In genomic region chr3:53502428-53502827, GRCm38 (mm10) we compare ENCODE assay signal across 12 mouse cellular contexts. TPM values are rescaled to one million over a fixed set of nuclear protein-coding genes. Genes with fewer than 3 reads are reported as not detected.
DNase-seq lines count a peak whose midpoint lies in the region; ATAC-seq and TF ChIP-seq lines count a peak whose summit lies in the region.
"Had no signal": no experiment of that assay in that cellular context is flagged by ENCODE, and none has a peak within 500 bp of the region (broad histone marks: within the 10 kb centered on the region; RNA-seq: fewer than 3 reads in every experiment).

No protein-coding gene starts in this region.

- TF ChIP-seq CTCF in hindbrain, postnatal 0 days (IDR thresholded peaks at IDR 0.05; ENCODE audit: low read depth): peak; percentile 82
- peak; percentile 41; the same call in 1 of the 2 replicates for TF ChIP-seq CTCF in brain, embryonic 14.5 days (IDR thresholded peaks at IDR 0.05; ENCODE audit: borderline replicate concordance, extremely low read depth, insufficient read depth, insufficient read length)

- H3K36me3 ChIP-seq in hindbrain, postnatal 0 days (ENCODE audit: insufficient read depth, low read length): no peaks in the 10 kb centered on the region
- H3K36me3 ChIP-seq in hindbrain, embryonic 10.5 days: no peaks in the 10 kb centered on the region
- no peaks in the 10 kb centered on the region for H3K36me3 ChIP-seq in midbrain, embryonic 16.5 days (ENCODE audit: control insufficient read depth, insufficient read depth, low read length)
- H3K36me3 ChIP-seq in midbrain, embryonic 13.5 days: no peaks in the 10 kb centered on the region
- H3K36me3 ChIP-seq: heart, embryonic 12.5 days; lung, embryonic 15.5 days; neural tube, embryonic 12.5 days had no signal

- peak; percentile 62 for DNase-seq in hindbrain, postnatal 0 days (ENCODE audit: low spot score)
- no peak for DNase-seq in hindbrain, embryonic 10.5 days (ENCODE audit: low spot score)
- DNase-seq in brain, embryonic 14.5 days (ENCODE audit: low read depth): peak; percentile 74
- DNase-seq in telencephalon, adult 2 months (ENCODE audit: low read depth, low spot score): peak; percentile 22
- DNase-seq in urinary bladder, postnatal 4 days (ENCODE audit: low spot score in 2 of 2): no peak
- DNase-seq: adrenal gland, adult 2 months; cerebellum, adult 9-10 months had no signal

- H3K9me3 ChIP-seq in hindbrain, postnatal 0 days (ENCODE audit: low read length): no peaks in the 10 kb centered on the region
- no peaks in the 10 kb centered on the region for H3K9me3 ChIP-seq in hindbrain, embryonic 10.5 days
- H3K9me3 ChIP-seq in midbrain, embryonic 16.5 days (replicated peaks; ENCODE audit: control insufficient read depth, low read length, poor library complexity, severe bottlenecking): no peaks in the 10 kb centered on the region
- no peaks in the 10 kb centered on the region for H3K9me3 ChIP-seq in midbrain, embryonic 13.5 days
- H3K9me3 ChIP-seq: heart, embryonic 12.5 days; lung, embryonic 15.5 days; neural tube, embryonic 12.5 days had no signal

- H3K4me2 ChIP-seq in hindbrain, postnatal 0 days (ENCODE audit: low read depth, low read length): no peak overlapping the region
- H3K4me2 ChIP-seq in midbrain, embryonic 16.5 days (ENCODE audit: low read length): no peak overlapping the region
- no peak overlapping the region for H3K4me2 ChIP-seq in midbrain, embryonic 13.5 days (replicated peaks)
- H3K4me2 ChIP-seq: heart, embryonic 12.5 days; lung, embryonic 15.5 days; neural tube, embryonic 12.5 days had no signal

- no peak overlapping the region for H3K27ac ChIP-seq in hindbrain, postnatal 0 days
- H3K27ac ChIP-seq in hindbrain, embryonic 10.5 days: no peak overlapping the region
- H3K27ac ChIP-seq in midbrain, embryonic 16.5 days (ENCODE audit: low read length): no peak overlapping the region
- H3K27ac ChIP-seq in midbrain, embryonic 13.5 days: no peak overlapping the region
- H3K27ac ChIP-seq: lung, embryonic 15.5 days; neural tube, embryonic 12.5 days had no signal

- no peak for TF ChIP-seq POLR2A in brain, embryonic 14.5 days (IDR thresholded peaks at IDR 0.05; ENCODE audit: borderline replicate concordance, extremely low read depth, insufficient read depth, insufficient read length, poor library complexity, severe bottlenecking)

- H3K4me1 ChIP-seq in hindbrain, postnatal 0 days (ENCODE audit: insufficient read depth, low read length): no peaks in the 10 kb centered on the region
- 0 out of 2 replicates have a peak, but pooled peaks cover 2% of the 10 kb centered on the region for H3K4me1 ChIP-seq in hindbrain, embryonic 10.5 days (replicated peaks)
- H3K4me1 ChIP-seq in midbrain, embryonic 16.5 days (ENCODE audit: control insufficient read depth, insufficient read depth, low read length): no peaks in the 10 kb centered on the region
- H3K4me1 ChIP-seq in midbrain, embryonic 13.5 days (replicated peaks): no peaks in the 10 kb centered on the region
- H3K4me1 ChIP-seq: heart, embryonic 12.5 days; lung, embryonic 15.5 days; neural tube, embryonic 12.5 days had no signal

- H3K4me3 ChIP-seq in hindbrain, postnatal 0 days (ENCODE audit: low read length): no peak overlapping the region
- no peak overlapping the region for H3K4me3 ChIP-seq in hindbrain, embryonic 10.5 days
- H3K4me3 ChIP-seq in midbrain, embryonic 16.5 days (ENCODE audit: low read depth, low read length): no peak overlapping the region
- H3K4me3 ChIP-seq in midbrain, embryonic 13.5 days (replicated peaks): no peak overlapping the region
- H3K4me3 ChIP-seq: heart, embryonic 12.5 days; lung, embryonic 15.5 days; neural tube, embryonic 12.5 days had no signal

- H3K9ac ChIP-seq in hindbrain, postnatal 0 days (replicated peaks; ENCODE audit: low read length): no peak overlapping the region
- no peak overlapping the region for H3K9ac ChIP-seq in midbrain, embryonic 16.5 days (ENCODE audit: low read depth, low read length)
- H3K9ac ChIP-seq in midbrain, embryonic 13.5 days (replicated peaks): no peak overlapping the region
- H3K9ac ChIP-seq: heart, embryonic 12.5 days; lung, embryonic 15.5 days; neural tube, embryonic 12.5 days had no signal

- ATAC-seq in hindbrain, postnatal 0 days: peak; percentile 74
- ATAC-seq in midbrain, embryonic 16.5 days: peak; percentile 54; the same call in 1 of the 2 replicates
- no peak for ATAC-seq in midbrain, embryonic 13.5 days

- WGBS in hindbrain, postnatal 0 days: 53% methylated on average over 6 of the region's 6 CpGs
- WGBS in hindbrain, embryonic 10.5 days: 75% methylated on average over 6 of the region's 6 CpGs
- WGBS in midbrain, embryonic 16.5 days: 73% methylated on average over 6 of the region's 6 CpGs
- WGBS in midbrain, embryonic 13.5 days: 72% methylated on average over 6 of the region's 6 CpGs

- no peaks in the 10 kb centered on the region for H3K27me3 ChIP-seq in hindbrain, postnatal 0 days (ENCODE audit: insufficient read depth, low read length)
- H3K27me3 ChIP-seq in hindbrain, embryonic 10.5 days (ENCODE audit: insufficient read depth, poor library complexity, severe bottlenecking): no peaks in the 10 kb centered on the region
- H3K27me3 ChIP-seq in midbrain, embryonic 16.5 days (ENCODE audit: control insufficient read depth, insufficient read depth, low read depth, low read length): no peaks in the 10 kb centered on the region
- H3K27me3 ChIP-seq in midbrain, embryonic 13.5 days: no peaks in the 10 kb centered on the region
- H3K27me3 ChIP-seq: heart, embryonic 12.5 days; lung, embryonic 15.5 days; neural tube, embryonic 12.5 days had no signal

RNA-seq across cellular contexts. Expression of gene Stoml3, which starts 14.0 kb away (rescaled TPM):
- total RNA-seq in hindbrain, postnatal 0 days (2014; rRNA removed): 0.07 TPM in 1 of 2 replicates, not detected in the other
- polyA plus RNA-seq in hindbrain, postnatal 0 days (2015; fragmentation: Nextera tagmentation; extraction: Ambion mirVana): not detected in 2 replicates
- 0.09 TPM in 1 of 2 replicates, not detected in the other for polyA plus RNA-seq in hindbrain, embryonic 10.5 days (2016; fragmentation: Nextera tagmentation; extraction: Ambion mirVana)
- not detected in 2 replicates for polyA plus RNA-seq in midbrain, embryonic 16.5 days (2015; fragmentation: Nextera tagmentation; extraction: Ambion mirVana)
- polyA plus RNA-seq in midbrain, embryonic 13.5 days (2015; fragmentation: Nextera tagmentation; extraction: Ambion mirVana): not detected in 2 replicates
- not detected in 2 replicates for polyA plus RNA-seq in brain, embryonic 14.5 days (2012; rRNA removed)
- total RNA-seq: adrenal gland, adult 2 months had no signal
- polyA plus RNA-seq: adrenal gland, adult 2 months; heart, embryonic 12.5 days had no signal

RNA-seq across cellular contexts. Expression of gene Proser1, which starts 39.0 kb away (rescaled TPM):
- 8.4 and 10.4 TPM in 2 replicates for total RNA-seq in hindbrain, postnatal 0 days (2014; rRNA removed)
- 14.7 and 14.8 TPM in 2 replicates for polyA plus RNA-seq in hindbrain, postnatal 0 days (2015; fragmentation: Nextera tagmentation; extraction: Ambion mirVana)
- polyA plus RNA-seq in hindbrain, embryonic 10.5 days (2016; fragmentation: Nextera tagmentation; extraction: Ambion mirVana): 22.4 and 24.2 TPM in 2 replicates
- 17.5 and 20.1 TPM in 2 replicates for polyA plus RNA-seq in midbrain, embryonic 16.5 days (2015; fragmentation: Nextera tagmentation; extraction: Ambion mirVana)
- 28.7 and 33.2 TPM in 2 replicates for polyA plus RNA-seq in midbrain, embryonic 13.5 days (2015; fragmentation: Nextera tagmentation; extraction: Ambion mirVana)
- 15.9 and 30.7 TPM in 2 replicates for polyA plus RNA-seq in brain, embryonic 14.5 days (2012; rRNA removed)

RNA-seq across cellular contexts. Expression of gene Nhlrc3, which starts 39.3 kb away (rescaled TPM):
- total RNA-seq in hindbrain, postnatal 0 days (2014; rRNA removed): 13.5 and 14.4 TPM in 2 replicates
- 6.6 and 7.5 TPM in 2 replicates for polyA plus RNA-seq in hindbrain, postnatal 0 days (2015; fragmentation: Nextera tagmentation; extraction: Ambion mirVana)
- polyA plus RNA-seq in hindbrain, embryonic 10.5 days (2016; fragmentation: Nextera tagmentation; extraction: Ambion mirVana): 9.3 and 9.9 TPM in 2 replicates
- polyA plus RNA-seq in midbrain, embryonic 16.5 days (2015; fragmentation: Nextera tagmentation; extraction: Ambion mirVana): 11.1 and 11.6 TPM in 2 replicates
- 9.7 and 11.8 TPM in 2 replicates for polyA plus RNA-seq in midbrain, embryonic 13.5 days (2015; fragmentation: Nextera tagmentation; extraction: Ambion mirVana)
- polyA plus RNA-seq in brain, embryonic 14.5 days (2012; rRNA removed): 8.9 and 12.2 TPM in 2 replicates

Comparison
In these comparisons a context has a peak if more than half of its experiments do, and no peak if none do; other contexts are left out.
1. DNase-seq: peak in hindbrain, postnatal 0 days (single experiment), brain, embryonic 14.5 days (single experiment) and telencephalon, adult 2 months (single experiment); none in hindbrain, embryonic 10.5 days (single experiment) and urinary bladder, postnatal 4 days (0 of 2).